Mouse (Mus musculus): ENCODE measurements around the gene Gm49320. TPM values are rescaled to one million over a fixed set of nuclear protein-coding genes. Genes with fewer than 3 reads are reported as not detected.

Gm49320 gene
- polyA plus RNA-seq, 1 experiment from 2014 or later: 1.1 TPM

Other genes with a start within 250 kb of the Gm49320 start
- gene Cd209f, start 133.0 kb upstream of the Gm49320 start, polyA plus RNA-seq (2015; fragmentation: Nextera tagmentation; extraction: Ambion mirVana): not detected in 2 replicates
- not detected in 2 replicates for gene Cd209g, start 104.8 kb upstream of the Gm49320 start, polyA plus RNA-seq (2015; fragmentation: Nextera tagmentation; extraction: Ambion mirVana)
- 24.1 and 24.5 TPM in 2 replicates for gene Evi5l, start 72.3 kb upstream of the Gm49320 start, polyA plus RNA-seq (2015; fragmentation: Nextera tagmentation; extraction: Ambion mirVana)
- 4.4 and 4.5 TPM in 2 replicates for gene Prr36, start 21.4 kb upstream of the Gm49320 start, polyA plus RNA-seq (2015; fragmentation: Nextera tagmentation; extraction: Ambion mirVana)
- gene Lrrc8e, start 12.0 kb upstream of the Gm49320 start, polyA plus RNA-seq (2015; fragmentation: Nextera tagmentation; extraction: Ambion mirVana): 6.0 and 6.7 TPM in 2 replicates
- gene Map2k7, start 125 bp upstream of the Gm49320 start, polyA plus RNA-seq (2015; fragmentation: Nextera tagmentation; extraction: Ambion mirVana): 26.8 and 29.1 TPM in 2 replicates
- 3.4 and 4.2 TPM in 2 replicates for gene Tgfbr3l, start 9.3 kb downstream of the Gm49320 start, polyA plus RNA-seq (2015; fragmentation: Nextera tagmentation; extraction: Ambion mirVana)
- gene Snapc2, start 14.2 kb downstream of the Gm49320 start, polyA plus RNA-seq (2015; fragmentation: Nextera tagmentation; extraction: Ambion mirVana): 48.7 and 52.0 TPM in 2 replicates
- gene Ctxn1, start 20.4 kb downstream of the Gm49320 start, polyA plus RNA-seq (2015; fragmentation: Nextera tagmentation; extraction: Ambion mirVana): 54.4 and 58.0 TPM in 2 replicates
- 56.5 and 57.2 TPM in 2 replicates for gene Timm44, start 37.0 kb downstream of the Gm49320 start, polyA plus RNA-seq (2015; fragmentation: Nextera tagmentation; extraction: Ambion mirVana)
- 18.2 and 25.8 TPM in 2 replicates for gene Ccl25, start 86.3 kb downstream of the Gm49320 start, polyA plus RNA-seq (2015; fragmentation: Nextera tagmentation; extraction: Ambion mirVana)
- 197 and 224 TPM in 2 replicates for gene Elavl1, start 86.5 kb downstream of the Gm49320 start, polyA plus RNA-seq (2015; fragmentation: Nextera tagmentation; extraction: Ambion mirVana)

Data from lung, embryonic 16.5 days (tissue).